Mouse (Mus musculus) ES-CJ7 (cell line): ENCODE results near the gene 4931428L18Rik.

Experiments
- DNase-seq: peaks from one replicate; pipeline ENCODE4 v3.0.0; 2011; ENCODE audit warnings: low read depth, low spot score

4931428L18Rik gene

DNA sequence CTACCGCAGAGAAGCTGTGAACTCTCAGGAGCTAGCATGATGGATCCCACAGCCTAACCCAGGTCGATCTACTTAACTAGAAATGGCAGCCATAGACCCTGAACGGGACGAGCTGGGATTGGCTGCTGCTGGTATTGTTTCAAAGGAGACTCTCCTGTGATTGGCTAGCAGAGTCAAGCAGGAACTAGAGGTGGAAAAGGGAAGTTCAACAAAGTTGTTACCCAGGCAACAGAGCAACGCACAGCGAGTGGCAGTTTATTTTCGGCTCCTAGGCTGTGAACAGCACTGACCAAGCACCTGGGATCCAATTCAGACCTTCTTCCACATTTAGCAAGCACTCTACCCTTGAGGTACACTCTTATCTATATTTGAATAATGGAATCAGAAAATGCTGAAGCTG, at the start of gene 4931428L18Rik, which contains the start of gene Pih1d3:
Gene 4931428L18Rik (minus strand): TSS at position 121 of the 400 bp plus-strand sequence.
Gene Pih1d3 (plus strand): TSS at position 275 of the 400 bp plus-strand sequence.
- DNase-seq = peak; percentile 13

- no peak for DNase-seq
Measured at GRCm38 (mm10) chr1:31260218-31260923, 37.9 kb upstream of the 4931428L18Rik start.

GRCm38 (mm10) chr1:31233319-31234036, 11.0 kb upstream of the 4931428L18Rik start:
- DNase-seq = peak; percentile 92

DNA sequence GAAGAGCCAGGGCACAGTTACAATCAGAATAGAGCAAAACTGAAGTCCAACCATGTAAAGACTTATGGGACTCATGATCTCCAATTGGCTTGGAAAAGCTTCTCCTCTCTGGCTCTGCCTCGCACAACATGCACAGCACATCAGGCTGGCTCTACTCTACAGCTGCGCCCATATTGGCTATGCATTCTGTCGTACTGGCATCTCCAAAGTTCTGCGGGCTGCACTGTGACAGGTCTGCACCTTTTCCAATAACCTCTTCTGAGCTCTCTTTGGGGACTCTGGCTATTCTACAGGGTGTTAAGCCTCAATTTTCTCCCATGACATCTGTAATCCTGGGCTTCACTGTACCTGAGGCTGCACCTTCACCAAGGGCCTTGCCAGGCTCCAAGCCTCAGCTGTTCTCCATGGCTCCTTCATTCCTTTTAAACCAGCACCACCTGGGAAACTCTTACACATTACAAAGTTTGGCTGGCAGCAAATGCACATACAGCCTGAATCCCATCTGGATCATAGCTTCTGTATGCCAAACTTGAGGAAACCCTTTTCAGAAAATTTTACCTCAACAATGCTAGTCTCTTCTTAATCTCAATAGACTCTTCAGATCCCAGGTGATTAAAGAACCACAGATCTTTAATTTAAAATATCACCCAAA, 1.8 kb downstream of the 4931428L18Rik start:
- DNase-seq = no peak

DNA sequence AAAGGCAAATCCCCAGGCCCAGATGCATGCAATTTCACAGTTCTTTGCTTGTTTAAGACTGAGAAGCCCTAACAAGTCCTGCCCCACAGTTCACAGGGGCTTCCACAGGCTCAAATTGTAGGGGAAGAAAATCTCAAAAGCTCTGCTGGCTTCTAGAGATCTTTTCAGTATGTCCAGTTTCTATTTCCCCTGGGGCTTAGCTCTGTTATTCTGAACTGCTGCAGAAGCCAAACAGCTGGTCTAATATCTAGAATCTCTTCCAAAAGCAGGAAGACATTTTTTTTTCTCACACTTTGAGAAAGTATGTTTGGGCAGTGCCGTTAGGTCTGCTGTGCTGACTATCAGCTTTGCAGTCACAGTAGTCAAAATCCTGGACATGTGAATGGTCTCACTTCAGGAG, 7.7 kb downstream of the 4931428L18Rik start:
- DNase-seq = no peak

DNA sequence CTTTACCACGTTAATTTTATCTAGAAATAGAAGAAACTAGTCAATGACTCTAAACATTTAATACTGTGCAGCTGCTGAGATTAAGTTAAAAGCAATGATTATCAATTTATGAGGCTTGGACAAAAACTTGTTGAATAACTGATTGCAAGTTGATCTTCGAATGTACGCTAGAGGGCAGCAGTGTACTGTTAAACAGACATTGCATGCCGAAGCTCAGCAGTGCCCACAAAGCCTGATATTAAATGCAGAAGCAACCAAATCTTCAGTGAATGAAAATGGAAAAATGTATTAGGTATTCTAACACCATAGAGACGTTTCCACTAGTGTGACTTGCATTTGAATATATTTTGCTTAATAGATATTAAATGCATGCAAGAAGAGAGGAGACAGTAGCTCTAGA, 12.3 kb downstream of the 4931428L18Rik start:
- peak; percentile 65 for DNase-seq

DNA sequence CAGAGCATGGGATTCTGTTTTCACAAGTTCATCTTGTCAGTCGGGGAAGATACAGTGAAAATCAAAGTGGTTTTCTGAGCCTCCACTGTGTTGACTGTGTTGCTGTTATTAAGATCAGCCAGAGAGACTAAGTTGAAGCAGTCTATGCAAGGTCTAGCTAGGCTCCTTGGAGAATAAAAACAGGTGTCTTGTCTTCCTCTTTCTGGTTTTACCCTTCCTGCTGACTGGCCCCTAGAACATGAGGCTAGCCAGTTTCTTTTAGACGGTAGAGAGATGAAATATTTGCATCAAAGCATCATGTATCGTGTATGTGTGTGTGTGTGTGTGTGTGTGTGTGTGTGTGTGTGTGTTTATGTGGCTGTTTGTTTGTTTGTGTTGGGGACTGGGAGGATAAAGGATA, 16.7 kb downstream of the 4931428L18Rik start:
- DNase-seq = no peak

GRCm38 (mm10) chr1:31205346-31205745, 17.1 kb downstream of the 4931428L18Rik start:
- no peak for DNase-seq

DNA sequence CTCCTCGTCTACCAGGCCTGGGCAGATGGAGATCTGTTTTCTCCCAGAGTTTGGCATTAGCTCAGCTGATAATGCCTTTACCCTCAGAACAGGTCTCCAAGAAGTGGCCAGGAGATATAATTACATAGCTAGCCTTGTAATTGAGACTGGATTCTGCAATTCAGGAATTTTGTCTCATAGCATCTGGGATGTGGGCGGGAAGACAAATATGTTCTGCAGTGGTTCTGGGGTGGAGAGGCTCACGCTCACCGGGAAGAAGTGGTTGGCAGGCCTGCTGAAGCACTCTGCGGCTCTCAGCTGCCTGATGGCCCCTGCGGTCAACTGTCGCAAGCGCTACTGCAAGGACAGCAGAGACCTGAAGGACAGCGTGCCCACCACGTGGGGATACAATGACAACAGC, 18.7 kb downstream of the 4931428L18Rik start:
- no peak for DNase-seq

DNA sequence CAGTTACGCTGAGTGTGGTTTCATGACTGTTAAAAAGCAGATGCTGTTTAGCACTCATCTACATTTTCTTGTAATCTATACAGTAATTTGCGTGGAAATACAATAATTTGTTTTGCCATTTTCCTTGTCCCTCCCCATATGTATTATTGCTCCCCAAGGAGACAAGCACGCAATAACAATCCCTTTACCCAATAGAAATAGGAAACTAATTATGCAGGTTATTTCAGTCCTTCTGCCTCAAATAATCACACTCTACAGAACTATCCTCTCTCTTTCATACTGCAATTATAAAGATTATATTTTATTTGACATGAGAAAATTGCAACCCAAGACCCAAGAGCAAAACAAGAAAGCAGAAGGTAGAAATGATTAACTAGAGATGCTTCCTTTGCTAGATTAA, 25.5 kb downstream of the 4931428L18Rik start:
- DNase-seq = no peak

DNA sequence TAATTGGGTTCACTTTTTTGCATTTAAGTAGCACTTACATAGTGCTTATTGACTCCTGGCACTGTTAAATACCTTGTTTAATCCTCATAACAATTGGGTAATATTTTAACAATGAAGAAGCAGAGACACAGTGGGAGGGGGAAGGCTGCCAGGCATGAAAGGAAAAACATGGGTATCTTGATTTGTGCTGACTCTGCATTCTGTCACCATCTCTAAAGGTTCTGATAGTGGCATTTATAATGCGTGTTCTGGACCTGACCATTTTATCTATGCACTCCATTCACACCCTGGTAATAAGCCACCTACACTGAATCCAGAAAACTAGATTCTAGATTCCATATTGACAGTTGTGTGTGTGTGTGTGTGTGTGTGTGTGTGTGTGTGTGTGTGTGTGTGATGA, 26.9 kb downstream of the 4931428L18Rik start:
- no peak for DNase-seq

GRCm38 (mm10) chr1:31190237-31190866, 32.1 kb downstream of the 4931428L18Rik start:
- no peak for DNase-seq

DNA sequence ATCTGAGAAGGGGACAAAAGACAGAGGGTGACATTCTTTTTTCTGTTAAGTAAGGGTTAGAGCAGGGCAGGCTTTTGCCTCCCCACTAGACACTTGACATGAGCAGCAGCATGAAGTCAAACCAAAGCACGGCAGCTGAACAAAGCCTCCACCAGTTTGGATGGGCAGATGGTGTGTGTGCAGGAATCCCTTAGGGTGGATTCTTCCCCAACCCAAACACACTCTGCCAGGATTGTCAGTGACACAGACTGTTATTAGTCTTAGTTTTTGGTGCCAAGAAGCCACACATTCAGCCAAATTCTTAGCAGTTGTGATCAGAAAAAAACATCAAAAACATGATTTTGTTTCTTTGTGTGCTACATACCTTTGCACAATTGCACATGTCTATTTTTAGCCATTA, 44.2 kb downstream of the 4931428L18Rik start:
- DNase-seq = no peak

GRCm38 (mm10) chr1:31176101-31176500, 46.4 kb downstream of the 4931428L18Rik start, which contains the start of gene Lgsn:
Lgsn (plus strand) TSS chr1:31176401.
- no peak for DNase-seq

DNA sequence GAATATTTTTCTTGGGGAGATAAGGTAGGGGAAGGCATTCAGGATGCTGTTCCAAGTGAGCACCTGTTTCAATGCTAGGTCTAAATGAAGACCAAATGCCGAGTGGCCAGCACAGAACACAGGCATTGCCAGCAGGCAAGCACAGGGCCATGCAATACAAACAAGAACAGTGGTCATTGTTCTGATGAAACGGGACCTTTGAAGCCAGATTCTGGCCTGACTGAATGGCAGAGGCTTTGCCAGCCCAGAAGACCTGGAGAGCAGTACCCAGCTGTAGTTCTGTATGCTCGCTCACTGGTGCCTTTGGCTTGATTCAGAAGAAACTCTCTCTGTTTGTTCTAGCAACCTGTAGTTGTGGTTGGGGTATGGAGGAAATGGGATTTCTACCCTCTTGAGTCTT, 47.1 kb downstream of the 4931428L18Rik start:
- no peak for DNase-seq

- DNase-seq = no peak
Measured at GRCm38 (mm10) chr1:31165326-31166121, 57.0 kb downstream of the 4931428L18Rik start.

DNA sequence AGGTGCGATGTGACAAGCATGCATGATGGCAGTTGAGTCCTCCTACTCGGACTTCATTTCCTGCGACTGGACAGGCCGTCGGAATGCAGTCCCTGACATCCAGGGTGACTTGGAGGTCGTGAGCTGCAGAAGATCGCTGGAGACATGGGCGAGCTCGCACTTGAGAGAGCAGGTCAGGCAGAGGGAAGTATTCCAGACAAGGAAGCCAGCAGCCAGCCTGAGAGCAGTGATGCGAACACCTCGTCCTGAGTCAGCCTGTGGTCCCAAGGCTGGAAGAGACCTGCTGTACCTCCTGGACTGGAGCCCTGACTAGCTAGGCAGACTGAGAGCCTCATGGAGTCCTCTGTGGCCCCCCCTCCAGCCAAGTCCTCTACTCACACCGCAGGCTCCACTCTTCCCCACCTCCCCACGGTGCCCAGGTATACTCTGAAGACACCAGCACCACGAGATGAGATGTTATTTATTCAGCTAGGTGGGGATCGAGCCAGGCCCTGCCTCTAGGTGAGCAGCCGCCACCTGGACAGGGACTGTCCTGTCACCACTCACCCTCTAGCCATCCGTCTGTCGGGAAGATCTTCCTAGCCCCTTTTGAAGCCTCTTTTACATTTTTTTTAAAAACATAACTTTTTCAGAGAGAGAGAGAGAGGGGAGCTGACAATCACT, 57.8 kb downstream of the 4931428L18Rik start:
- DNase-seq = no peak

DNA sequence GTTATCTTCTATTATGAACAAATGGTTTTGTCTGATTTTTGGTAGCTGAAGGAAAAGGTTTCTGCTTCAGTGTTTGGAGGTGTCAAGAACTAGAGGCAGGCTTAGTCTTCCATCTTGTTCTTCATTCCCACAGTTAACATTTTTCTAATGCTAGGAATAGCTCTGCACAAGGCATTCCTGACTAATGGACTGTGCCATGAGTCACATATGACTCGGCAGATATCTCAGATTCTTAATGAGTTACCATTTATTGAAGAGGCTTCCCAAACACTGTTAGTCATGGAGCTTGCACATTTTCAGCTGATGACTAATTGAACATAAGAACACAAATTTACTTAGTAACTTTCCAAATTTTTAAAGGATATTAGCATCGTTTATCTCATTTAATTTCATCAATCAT, 65.6 kb downstream of the 4931428L18Rik start:
- no peak for DNase-seq

- DNase-seq = no peak
Measured at GRCm38 (mm10) chr1:31156185-31156584, 66.3 kb downstream of the 4931428L18Rik start.

GRCm38 (mm10) chr1:31153793-31154349, 68.6 kb downstream of the 4931428L18Rik start:
- peak; percentile 67 for DNase-seq
